Mouse (Mus musculus) CD8-positive naive resting alpha-beta T cell, adult 2 months (primary cell): ENCODE measurements around the gene Gng13.

ENCODE experiments used
- DNase-seq, 2 experiments: peaks; one replicate each; pipeline ENCODE4 v3.0.0; 2022; ENCODE audit warnings: low read depth in 2 of 2, low spot score in 2 of 2

The Gng13 gene

GRCm38 (mm10) chr17:25716711-25717637 lies at the start of gene Gng13:
Gene Gng13 (plus strand): TSS chr17:25717171.
- no peak for DNase-seq

GRCm38 (mm10) chr17:25668481-25669055 lies 48.4 kb upstream of the Gng13 start:
- no peak for DNase-seq

- no peak for DNase-seq
Measured at GRCm38 (mm10) chr17:25672982-25673381, 44.0 kb upstream of the Gng13 start.

- no peak for DNase-seq
Measured at GRCm38 (mm10) chr17:25677969-25678368, 39.0 kb upstream of the Gng13 start.

GRCm38 (mm10) chr17:25679818-25680217 lies 37.2 kb upstream of the Gng13 start:
- no peak for DNase-seq

- no peak for DNase-seq
Measured at GRCm38 (mm10) chr17:25681636-25682035, 35.3 kb upstream of the Gng13 start.

- DNase-seq, result no peak
Measured at GRCm38 (mm10) chr17:25686323-25686722, 30.6 kb upstream of the Gng13 start.

GRCm38 (mm10) chr17:25688922-25689321 lies 28.0 kb upstream of the Gng13 start:
- DNase-seq, result no peak

GRCm38 (mm10) chr17:25696263-25696662 lies 20.7 kb upstream of the Gng13 start:
- DNase-seq, result no peak

GRCm38 (mm10) chr17:25698446-25698845 lies 18.5 kb upstream of the Gng13 start:
- peak; percentile 53 to 70 for DNase-seq

GRCm38 (mm10) chr17:25700863-25701496 lies 16.0 kb upstream of the Gng13 start:
- no peak for DNase-seq

GRCm38 (mm10) chr17:25709994-25710393 lies 7.0 kb upstream of the Gng13 start:
- no peak for DNase-seq

GRCm38 (mm10) chr17:25711136-25711535 lies 5.8 kb upstream of the Gng13 start:
- DNase-seq, result no peak

- no peak for DNase-seq
Measured at GRCm38 (mm10) chr17:25715627-25716026, 1.3 kb upstream of the Gng13 start.

GRCm38 (mm10) chr17:25716130-25716529 lies 841 bp upstream of the Gng13 start:
- no peak for DNase-seq

GRCm38 (mm10) chr17:25717691-25718090 lies 720 bp downstream of the Gng13 start:
- DNase-seq, result no peak

GRCm38 (mm10) chr17:25721476-25721875 lies 4.5 kb downstream of the Gng13 start:
- no peak for DNase-seq

GRCm38 (mm10) chr17:25723470-25723869 lies 6.5 kb downstream of the Gng13 start:
- no peak for DNase-seq

- DNase-seq, result no peak
Measured at GRCm38 (mm10) chr17:25723919-25724318, 6.9 kb downstream of the Gng13 start.

GRCm38 (mm10) chr17:25725264-25725663 lies 8.3 kb downstream of the Gng13 start:
- DNase-seq, result no peak

- DNase-seq, result peak; percentile 92 to 96
Measured at GRCm38 (mm10) chr17:25727265-25728008, 10.5 kb downstream of the Gng13 start, which contains the start of the genes Chtf18 and Rpusd1. Gene Chtf18 (minus strand): TSS chr17:25727419. Gene Rpusd1 (plus strand): TSS chr17:25727670.
